Mouse (Mus musculus): ENCODE results near the gene Olfr705. TPM values are rescaled to one million over a fixed set of nuclear protein-coding genes. Genes with fewer than 3 reads are reported as not detected.
"Not testable (repeated sequence)": the region's sequence is repeated elsewhere in the genome, so short reads cannot be mapped to it uniquely, and the experiment has no call there.

The Olfr705 gene
- not detected in 2 replicates for polyA plus RNA-seq (2014; fragmentation: Nextera tagmentation; extraction: Ambion mirVana)

GRCm38 (mm10) chr7:106876791-106877190, at the start of gene Olfr705:
TSS of gene Olfr705 (minus strand) at chr7:106876891.
- no peaks in the 10 kb centered on the region for H3K9me3 ChIP-seq (ENCODE audit: low read depth, low read length)
- no peak for ATAC-seq (ENCODE audit: insufficient read depth)
- H3K27ac ChIP-seq (ENCODE audit: low read depth), result no peak within 1 kb of the TSS
- no peak for TF ChIP-seq CTCF (IDR thresholded peaks at IDR 0.05; ENCODE audit: low read depth)
- H3K4me1 ChIP-seq (ENCODE audit: insufficient read depth), result no peaks in the 10 kb centered on the region
- DNase-seq, result no peak
- 73% methylated on average over 3 of the region's 3 CpGs for WGBS
- no peak within 1 kb of the TSS for H3K4me3 ChIP-seq (ENCODE audit: low read depth, low read length)
- H3K4me2 ChIP-seq, result no peak within 1 kb of the TSS
- no peaks in the 10 kb centered on the region for H3K36me3 ChIP-seq (ENCODE audit: insufficient read depth)
- no peak within 1 kb of the TSS for H3K9ac ChIP-seq
- no peaks in the 10 kb centered on the region for H3K27me3 ChIP-seq (ENCODE audit: insufficient read depth, low read length)

- not testable (repeated sequence) for H3K9me3 ChIP-seq (ENCODE audit: low read depth, low read length); H3K9ac ChIP-seq; H3K4me1 ChIP-seq (ENCODE audit: insufficient read depth); H3K27ac ChIP-seq (ENCODE audit: low read depth); H3K4me3 ChIP-seq (ENCODE audit: low read depth, low read length); H3K4me2 ChIP-seq; H3K36me3 ChIP-seq (ENCODE audit: insufficient read depth); H3K27me3 ChIP-seq (ENCODE audit: insufficient read depth, low read length); DNase-seq; ATAC-seq (ENCODE audit: insufficient read depth)
- WGBS, result 84% methylated on average over 7 of the region's 7 CpGs
Measured at GRCm38 (mm10) chr7:106920961-106921360, 44.3 kb upstream of the Olfr705 start.

- Histone ChIP-seq H3K4me2 (no peak within 1 kb of the TSS), H3K9ac (no peak within 1 kb of the TSS), H3K36me3 (ENCODE audit: insufficient read depth) (no peaks in the 10 kb centered on the region), H3K9me3 (ENCODE audit: low read depth, low read length) (no peaks in the 10 kb centered on the region), H3K4me1 (ENCODE audit: insufficient read depth) (no peaks in the 10 kb centered on the region), H3K27me3 (ENCODE audit: insufficient read depth, low read length) (no peaks in the 10 kb centered on the region), H3K4me3 (ENCODE audit: low read depth, low read length) (no peak within 1 kb of the TSS), H3K27ac (ENCODE audit: low read depth) (no peak within 1 kb of the TSS)
- TF ChIP-seq CTCF (IDR thresholded peaks at IDR 0.05; ENCODE audit: low read depth), result no peak
- DNase-seq (no peak), ATAC-seq (ENCODE audit: insufficient read depth) (no peak)
- 48% methylated on average over 2 of the region's 2 CpGs for WGBS
Measured at GRCm38 (mm10) chr7:106907676-106908075, 31.0 kb upstream of the Olfr705 start, which contains the start of gene Olfr1532-ps1. TSS of gene Olfr1532-ps1 (plus strand) at chr7:106908001.

GRCm38 (mm10) chr7:106901141-106901540, 24.4 kb upstream of the Olfr705 start, which contains the start of gene Olfr707:
TSS of gene Olfr707 (minus strand) at chr7:106901241.
- DNase-seq; H3K4me3 ChIP-seq (ENCODE audit: low read depth, low read length); H3K27me3 ChIP-seq (ENCODE audit: insufficient read depth, low read length); H3K27ac ChIP-seq (ENCODE audit: low read depth); ATAC-seq (ENCODE audit: insufficient read depth); H3K36me3 ChIP-seq (ENCODE audit: insufficient read depth); H3K4me2 ChIP-seq; H3K4me1 ChIP-seq (ENCODE audit: insufficient read depth); H3K9me3 ChIP-seq (ENCODE audit: low read depth, low read length); H3K9ac ChIP-seq: not testable (repeated sequence)
- 77% methylated on average over 3 of the region's 3 CpGs for WGBS

GRCm38 (mm10) chr7:106888062-106888461, 11.4 kb upstream of the Olfr705 start, which contains the start of gene Olfr706:
TSS of gene Olfr706 (minus strand) at chr7:106888162.
- Histone ChIP-seq H3K4me3 (ENCODE audit: low read depth, low read length) (no peak within 1 kb of the TSS), H3K27ac (ENCODE audit: low read depth) (no peak within 1 kb of the TSS), H3K4me2 (no peak within 1 kb of the TSS), H3K36me3 (ENCODE audit: insufficient read depth) (no peaks in the 10 kb centered on the region), H3K9ac (no peak within 1 kb of the TSS), H3K9me3 (ENCODE audit: low read depth, low read length) (no peaks in the 10 kb centered on the region), H3K27me3 (ENCODE audit: insufficient read depth, low read length) (no peaks in the 10 kb centered on the region), H3K4me1 (ENCODE audit: insufficient read depth) (no peaks in the 10 kb centered on the region)
- TF ChIP-seq CTCF (IDR thresholded peaks at IDR 0.05; ENCODE audit: low read depth), result no peak
- DNase-seq (no peak), ATAC-seq (ENCODE audit: insufficient read depth) (no peak)
- WGBS, result 83% methylated on average over 2 of the region's 2 CpGs

- H3K4me1 ChIP-seq (ENCODE audit: insufficient read depth), result no peaks in the 10 kb centered on the region
- no peaks in the 10 kb centered on the region for H3K9me3 ChIP-seq (ENCODE audit: low read depth, low read length)
- H3K4me3 ChIP-seq (ENCODE audit: low read depth, low read length), result no peak within 1 kb of the TSS
- ATAC-seq (ENCODE audit: insufficient read depth) (no peak), DNase-seq (no peak)
- no peak within 1 kb of the TSS for H3K9ac ChIP-seq
- no peak within 1 kb of the TSS for H3K4me2 ChIP-seq
- no peak for TF ChIP-seq CTCF (IDR thresholded peaks at IDR 0.05; ENCODE audit: low read depth)
- no peaks in the 10 kb centered on the region for H3K36me3 ChIP-seq (ENCODE audit: insufficient read depth)
- no peaks in the 10 kb centered on the region for H3K27me3 ChIP-seq (ENCODE audit: insufficient read depth, low read length)
- H3K27ac ChIP-seq (ENCODE audit: low read depth), result no peak within 1 kb of the TSS
Measured at GRCm38 (mm10) chr7:106862885-106863284, 13.8 kb downstream of the Olfr705 start, which contains the start of gene Olfr704. TSS of gene Olfr704 (plus strand) at chr7:106863185.

- Histone ChIP-seq H3K9ac (no peak within 1 kb of the TSS), H3K4me1 (ENCODE audit: insufficient read depth) (no peaks in the 10 kb centered on the region), H3K27me3 (ENCODE audit: insufficient read depth, low read length) (no peaks in the 10 kb centered on the region), H3K4me2 (no peak within 1 kb of the TSS), H3K36me3 (ENCODE audit: insufficient read depth) (no peaks in the 10 kb centered on the region), H3K9me3 (ENCODE audit: low read depth, low read length) (no peaks in the 10 kb centered on the region), H3K27ac (ENCODE audit: low read depth) (no peak within 1 kb of the TSS), H3K4me3 (ENCODE audit: low read depth, low read length) (no peak within 1 kb of the TSS)
- ATAC-seq (ENCODE audit: insufficient read depth) (no peak), DNase-seq (no peak)
- no peak for TF ChIP-seq CTCF (IDR thresholded peaks at IDR 0.05; ENCODE audit: low read depth)
- WGBS, result 49% methylated on average over 2 of the region's 2 CpGs
Measured at GRCm38 (mm10) chr7:106843060-106843459, 33.6 kb downstream of the Olfr705 start, which contains the start of gene Olfr703. TSS of gene Olfr703 (plus strand) at chr7:106843360.

- no peak within 1 kb of the TSS for H3K9ac ChIP-seq
- H3K27ac ChIP-seq (ENCODE audit: low read depth), result no peak within 1 kb of the TSS
- H3K4me1 ChIP-seq (ENCODE audit: insufficient read depth), result no peaks in the 10 kb centered on the region
- no peaks in the 10 kb centered on the region for H3K27me3 ChIP-seq (ENCODE audit: insufficient read depth, low read length)
- H3K4me3 ChIP-seq (ENCODE audit: low read depth, low read length), result no peak within 1 kb of the TSS
- H3K36me3 ChIP-seq (ENCODE audit: insufficient read depth), result no peaks in the 10 kb centered on the region
- no peak within 1 kb of the TSS for H3K4me2 ChIP-seq
- no peak for ATAC-seq (ENCODE audit: insufficient read depth)
- no peak for TF ChIP-seq CTCF (IDR thresholded peaks at IDR 0.05; ENCODE audit: low read depth)
- DNase-seq, result no peak
- H3K9me3 ChIP-seq (ENCODE audit: low read depth, low read length), result no peaks in the 10 kb centered on the region
Measured at GRCm38 (mm10) chr7:106833793-106834192, 42.9 kb downstream of the Olfr705 start, which contains the start of gene Olfr702. TSS of gene Olfr702 (minus strand) at chr7:106833893.

Other genes starting within 250 kb of the Olfr705 start
- not detected in 2 replicates for gene Olfr693, start 196.3 kb downstream of the Olfr705 start, polyA plus RNA-seq (2014; fragmentation: Nextera tagmentation; extraction: Ambion mirVana)
- gene Olfr694, start 185.1 kb downstream of the Olfr705 start, polyA plus RNA-seq (2014; fragmentation: Nextera tagmentation; extraction: Ambion mirVana), result not detected in 2 replicates
- not detected in 2 replicates for gene Olfr695, start 160.5 kb downstream of the Olfr705 start, polyA plus RNA-seq (2014; fragmentation: Nextera tagmentation; extraction: Ambion mirVana)
- gene Olfr697, start 134.4 kb downstream of the Olfr705 start, polyA plus RNA-seq (2014; fragmentation: Nextera tagmentation; extraction: Ambion mirVana), result not detected in 2 replicates
- gene Olfr698, start 121.5 kb downstream of the Olfr705 start, polyA plus RNA-seq (2014; fragmentation: Nextera tagmentation; extraction: Ambion mirVana), result not detected in 2 replicates
- not detected in 2 replicates for gene Olfr699, start 83.7 kb downstream of the Olfr705 start, polyA plus RNA-seq (2014; fragmentation: Nextera tagmentation; extraction: Ambion mirVana)
- gene Olfr700, start 68.1 kb downstream of the Olfr705 start, polyA plus RNA-seq (2014; fragmentation: Nextera tagmentation; extraction: Ambion mirVana), result not detected in 2 replicates
- gene Olfr701, start 62.8 kb downstream of the Olfr705 start, polyA plus RNA-seq (2014; fragmentation: Nextera tagmentation; extraction: Ambion mirVana), result not detected in 2 replicates
- gene Olfr702, start 43.0 kb downstream of the Olfr705 start, polyA plus RNA-seq (2014; fragmentation: Nextera tagmentation; extraction: Ambion mirVana), result not detected in 2 replicates
- gene Olfr703, start 33.5 kb downstream of the Olfr705 start, polyA plus RNA-seq (2014; fragmentation: Nextera tagmentation; extraction: Ambion mirVana), result not detected in 2 replicates
- not detected in 2 replicates for gene Olfr704, start 13.7 kb downstream of the Olfr705 start, polyA plus RNA-seq (2014; fragmentation: Nextera tagmentation; extraction: Ambion mirVana)
- not detected in 2 replicates for gene Olfr706, start 11.3 kb upstream of the Olfr705 start, polyA plus RNA-seq (2014; fragmentation: Nextera tagmentation; extraction: Ambion mirVana)
- not detected in 2 replicates for gene Olfr707, start 24.4 kb upstream of the Olfr705 start, polyA plus RNA-seq (2014; fragmentation: Nextera tagmentation; extraction: Ambion mirVana)
- gene Olfr1532-ps1, start 31.1 kb upstream of the Olfr705 start, polyA plus RNA-seq (2014; fragmentation: Nextera tagmentation; extraction: Ambion mirVana), result not detected in 2 replicates
- not detected in 2 replicates for gene Olfr709-ps1, start 55.3 kb upstream of the Olfr705 start, polyA plus RNA-seq (2014; fragmentation: Nextera tagmentation; extraction: Ambion mirVana)
- not detected in 2 replicates for gene Olfr710, start 71.4 kb upstream of the Olfr705 start, polyA plus RNA-seq (2014; fragmentation: Nextera tagmentation; extraction: Ambion mirVana)
- not detected in 2 replicates for gene Olfr6, start 87.0 kb upstream of the Olfr705 start, polyA plus RNA-seq (2014; fragmentation: Nextera tagmentation; extraction: Ambion mirVana)
- not detected in 2 replicates for gene Olfr711, start 98.6 kb upstream of the Olfr705 start, polyA plus RNA-seq (2014; fragmentation: Nextera tagmentation; extraction: Ambion mirVana)
- gene Olfr2, start 129.2 kb upstream of the Olfr705 start, polyA plus RNA-seq (2014; fragmentation: Nextera tagmentation; extraction: Ambion mirVana), result not detected in 2 replicates
- not detected in 2 replicates for gene Olfr713, start 154.3 kb upstream of the Olfr705 start, polyA plus RNA-seq (2014; fragmentation: Nextera tagmentation; extraction: Ambion mirVana)
- not detected in 2 replicates for gene Olfr714, start 194.1 kb upstream of the Olfr705 start, polyA plus RNA-seq (2014; fragmentation: Nextera tagmentation; extraction: Ambion mirVana)
- gene Olfr17, start 216.3 kb upstream of the Olfr705 start, polyA plus RNA-seq (2014; fragmentation: Nextera tagmentation; extraction: Ambion mirVana), result not detected in 2 replicates
- not detected in 2 replicates for gene Olfr715b, start 233.5 kb upstream of the Olfr705 start, polyA plus RNA-seq (2014; fragmentation: Nextera tagmentation; extraction: Ambion mirVana)